Mouse (Mus musculus): Measurements from ENCODE around the gene Scaf4. TPM values are rescaled to one million over a fixed set of nuclear protein-coding genes. Genes with fewer than 3 reads are reported as not detected.

Gene Scaf4
- polyA plus RNA-seq, 1 experiment from 2014 or later = 23.4 TPM

DNA sequence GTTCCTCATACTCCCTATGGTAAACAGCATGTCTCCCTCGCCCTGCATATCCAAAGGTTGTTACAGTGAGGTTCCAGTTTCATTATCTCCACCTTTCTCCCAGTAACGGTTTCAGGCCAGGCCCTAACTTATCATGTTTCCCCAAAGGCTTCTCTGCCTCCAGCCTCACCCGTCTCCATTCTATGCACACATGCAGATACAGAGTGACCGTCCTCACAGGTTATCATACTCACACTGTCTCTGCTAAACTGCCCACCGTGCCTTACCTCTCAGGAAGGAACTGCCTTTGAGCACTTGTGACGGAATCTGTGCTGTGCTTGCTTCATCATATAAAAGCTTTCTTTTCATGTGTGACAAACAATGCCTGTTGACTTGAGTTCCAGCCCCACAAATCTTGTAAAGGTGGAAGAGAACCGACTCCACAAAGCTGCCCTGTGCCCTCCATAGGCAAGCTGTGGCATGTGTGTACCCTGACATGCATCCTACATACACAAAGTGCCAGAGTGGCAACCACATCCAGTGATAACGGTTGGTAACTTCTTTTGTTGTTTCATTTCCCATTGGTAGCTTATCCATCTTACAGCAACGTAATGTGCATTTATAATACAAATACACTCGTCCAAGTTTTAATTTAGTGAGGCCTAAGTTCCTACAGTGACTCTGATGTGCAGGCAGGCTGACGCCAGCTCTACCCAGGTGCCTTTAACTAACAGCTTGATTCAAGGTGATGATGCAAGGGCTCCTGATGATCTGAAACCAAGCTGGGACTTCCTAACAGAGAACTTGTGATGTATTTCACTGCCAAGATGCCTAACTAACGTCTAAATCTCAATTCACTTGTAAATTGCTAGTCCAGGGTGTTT is 70.6 kb downstream of the Scaf4 start:
- Histone ChIP-seq H3K4me3 (no peak overlapping the region), H3K9ac (no peak overlapping the region), H3K27me3 (no peaks in the 10 kb centered on the region), H3K36me3 (no peaks in the 10 kb centered on the region), H3K27ac (no peak overlapping the region), H3K9me3 (no peaks in the 10 kb centered on the region), H3K4me2 (no peak overlapping the region), H3K4me1 (0 out of 2 replicates have a peak, but pooled peaks cover 3% of the 10 kb centered on the region)
- 74% methylated on average over 12 of the region's 12 CpGs for WGBS
- ATAC-seq (ENCODE audit: insufficient number of reproducible peaks, low FRiP score, low TSS enrichment, low read depth) = no peak

- Histone ChIP-seq H3K9me3 (no peaks in the 10 kb centered on the region), H3K27ac (no peak overlapping the region), H3K36me3 (no peaks in the 10 kb centered on the region), H3K27me3 (no peaks in the 10 kb centered on the region), H3K4me1 (0 out of 2 replicates have a peak, but pooled peaks cover 3% of the 10 kb centered on the region), H3K9ac (no peak overlapping the region), H3K4me2 (no peak overlapping the region), H3K4me3 (no peak overlapping the region)
- WGBS = 77% methylated on average over 8 of the region's 8 CpGs
- ATAC-seq (ENCODE audit: insufficient number of reproducible peaks, low FRiP score, low TSS enrichment, low read depth) = no peak
Measured at GRCm38 (mm10) chr16:90211767-90212166, 72.5 kb downstream of the Scaf4 start.

GRCm38 (mm10) chr16:90210717-90211116 is 73.6 kb downstream of the Scaf4 start:
- H3K27me3 ChIP-seq = no peaks in the 10 kb centered on the region
- H3K27ac ChIP-seq = no peak overlapping the region
- H3K4me2 ChIP-seq = no peak overlapping the region
- H3K4me3 ChIP-seq = no peak overlapping the region
- ATAC-seq (ENCODE audit: insufficient number of reproducible peaks, low FRiP score, low TSS enrichment, low read depth) = no peak
- H3K9ac ChIP-seq = no peak overlapping the region
- no peaks in the 10 kb centered on the region for H3K9me3 ChIP-seq
- H3K36me3 ChIP-seq = no peaks in the 10 kb centered on the region
- WGBS = 77% methylated on average over 10 of the region's 10 CpGs
- H3K4me1 ChIP-seq = 0 out of 2 replicates have a peak, but pooled peaks cover 3% of the 10 kb centered on the region

- ATAC-seq (ENCODE audit: insufficient number of reproducible peaks, low FRiP score, low TSS enrichment, low read depth) = no peak
- Histone ChIP-seq H3K4me3 (no peak overlapping the region), H3K4me2 (no peak overlapping the region), H3K27me3 (no peaks in the 10 kb centered on the region), H3K27ac (no peak overlapping the region), H3K9me3 (no peaks in the 10 kb centered on the region), H3K36me3 (no peaks in the 10 kb centered on the region), H3K9ac (no peak overlapping the region), H3K4me1 (0 out of 2 replicates have a peak, but pooled peaks cover 3% of the 10 kb centered on the region)
- WGBS = 73% methylated on average over 3 of the region's 3 CpGs
Measured at GRCm38 (mm10) chr16:90208996-90209395, 75.3 kb downstream of the Scaf4 start.

- Histone ChIP-seq H3K36me3 (no peaks in the 10 kb centered on the region), H3K27ac (no peak overlapping the region), H3K9me3 (no peaks in the 10 kb centered on the region), H3K9ac (no peak overlapping the region), H3K4me1 (peaks cover 5% of the 10 kb centered on the region; the same call in 1 of the 2 replicates), H3K27me3 (no peaks in the 10 kb centered on the region), H3K4me2 (no peak overlapping the region), H3K4me3 (no peak overlapping the region)
- ATAC-seq (ENCODE audit: insufficient number of reproducible peaks, low FRiP score, low TSS enrichment, low read depth) = no peak
- 88% methylated on average over 2 of the region's 2 CpGs for WGBS
Measured at GRCm38 (mm10) chr16:90204868-90205267, 79.4 kb downstream of the Scaf4 start.

GRCm38 (mm10) chr16:90203226-90203962 is 80.9 kb downstream of the Scaf4 start:
- Histone ChIP-seq H3K27ac (no peak overlapping the region), H3K4me2 (no peak overlapping the region), H3K36me3 (no peaks in the 10 kb centered on the region), H3K9ac (no peak overlapping the region), H3K9me3 (no peaks in the 10 kb centered on the region), H3K4me1 (peaks cover 5% of the 10 kb centered on the region; the same call in 1 of the 2 replicates), H3K27me3 (no peaks in the 10 kb centered on the region), H3K4me3 (no peak overlapping the region)
- no peak for ATAC-seq (ENCODE audit: insufficient number of reproducible peaks, low FRiP score, low TSS enrichment, low read depth)
- 70% methylated on average over 6 of the region's 6 CpGs for WGBS

DNA sequence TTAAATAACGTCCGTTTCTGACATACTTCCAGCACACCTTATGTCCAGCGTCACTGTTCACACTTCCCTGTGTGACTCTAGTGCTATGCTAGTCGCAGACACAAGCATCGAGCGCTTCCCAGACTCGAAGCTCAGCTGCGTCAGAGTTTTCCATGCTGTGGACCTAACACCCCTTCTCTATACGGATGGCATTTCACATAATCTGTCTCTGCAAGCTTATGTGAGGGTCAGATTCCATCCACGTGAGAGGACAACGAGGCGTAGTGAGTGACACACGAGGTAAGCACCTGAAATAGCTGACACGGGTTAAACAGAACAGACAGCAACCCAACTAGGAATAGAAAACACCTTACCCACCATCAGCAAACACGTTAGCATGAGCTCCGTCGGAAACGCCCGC is 82.2 kb downstream of the Scaf4 start:
- Histone ChIP-seq H3K9ac (no peak overlapping the region), H3K4me2 (no peak overlapping the region), H3K27ac (no peak overlapping the region), H3K27me3 (no peaks in the 10 kb centered on the region), H3K36me3 (no peaks in the 10 kb centered on the region), H3K4me1 (peaks cover 13% of the 10 kb centered on the region), H3K4me3 (no peak overlapping the region), H3K9me3 (no peaks in the 10 kb centered on the region)
- ATAC-seq (ENCODE audit: insufficient number of reproducible peaks, low FRiP score, low TSS enrichment, low read depth) = no peak
- WGBS = 62% methylated on average over 19 of the region's 19 CpGs

DNA sequence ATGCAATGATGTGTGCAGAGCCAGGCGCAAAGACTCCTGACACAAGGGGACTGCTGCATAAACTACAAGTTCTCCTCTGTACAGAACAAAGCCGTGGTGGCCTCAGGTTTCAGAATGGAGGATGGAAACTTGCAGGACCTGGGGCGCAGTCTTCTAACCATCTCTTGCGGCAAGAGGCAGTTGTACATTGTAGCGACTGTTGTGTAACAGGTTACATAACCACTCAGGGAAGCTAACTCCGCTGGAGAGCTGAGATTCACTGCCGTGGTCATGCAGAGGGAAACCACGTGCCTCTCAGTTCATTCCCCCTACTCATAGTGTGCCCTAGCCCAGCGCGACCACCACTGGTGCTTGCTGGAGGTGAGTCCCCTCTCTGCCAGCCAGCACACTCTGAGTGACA is 85.1 kb downstream of the Scaf4 start:
- no peak for ATAC-seq (ENCODE audit: insufficient number of reproducible peaks, low FRiP score, low TSS enrichment, low read depth)
- no peaks in the 10 kb centered on the region for H3K9me3 ChIP-seq
- H3K9ac ChIP-seq = no peak overlapping the region
- 85% methylated on average over 10 of the region's 10 CpGs for WGBS
- H3K4me3 ChIP-seq = no peak overlapping the region
- H3K36me3 ChIP-seq = no peaks in the 10 kb centered on the region
- peaks cover 13% of the 10 kb centered on the region for H3K4me1 ChIP-seq
- no peaks in the 10 kb centered on the region for H3K27me3 ChIP-seq
- no peak overlapping the region for H3K27ac ChIP-seq
- no peak overlapping the region for H3K4me2 ChIP-seq

DNA sequence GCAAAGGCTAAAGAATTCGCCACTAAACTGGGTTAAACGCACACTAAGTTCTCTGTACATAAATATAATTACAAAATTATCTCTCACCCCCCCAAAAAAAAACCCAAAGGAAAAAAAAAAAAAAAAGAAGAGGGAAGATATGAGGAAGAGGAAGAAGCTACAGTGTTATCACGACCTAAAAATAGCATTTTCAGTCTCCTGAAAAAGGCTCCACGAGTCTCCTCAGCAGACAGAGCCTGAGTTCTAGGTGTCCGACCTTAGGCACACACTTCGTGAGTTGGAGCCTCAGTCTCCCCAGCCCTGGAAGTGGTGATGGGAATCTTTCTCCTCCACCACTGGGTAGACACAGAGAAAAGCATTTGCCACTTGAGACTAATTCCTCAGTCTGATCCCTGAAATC is 85.7 kb downstream of the Scaf4 start:
- peaks cover 13% of the 10 kb centered on the region for H3K4me1 ChIP-seq
- no peaks in the 10 kb centered on the region for H3K36me3 ChIP-seq
- H3K27ac ChIP-seq = no peak overlapping the region
- H3K27me3 ChIP-seq = no peaks in the 10 kb centered on the region
- H3K4me3 ChIP-seq = no peak overlapping the region
- H3K9me3 ChIP-seq = no peaks in the 10 kb centered on the region
- no peak for ATAC-seq (ENCODE audit: insufficient number of reproducible peaks, low FRiP score, low TSS enrichment, low read depth)
- no peak overlapping the region for H3K9ac ChIP-seq
- no peak overlapping the region for H3K4me2 ChIP-seq
- WGBS = 89% methylated on average over 6 of the region's 6 CpGs

DNA sequence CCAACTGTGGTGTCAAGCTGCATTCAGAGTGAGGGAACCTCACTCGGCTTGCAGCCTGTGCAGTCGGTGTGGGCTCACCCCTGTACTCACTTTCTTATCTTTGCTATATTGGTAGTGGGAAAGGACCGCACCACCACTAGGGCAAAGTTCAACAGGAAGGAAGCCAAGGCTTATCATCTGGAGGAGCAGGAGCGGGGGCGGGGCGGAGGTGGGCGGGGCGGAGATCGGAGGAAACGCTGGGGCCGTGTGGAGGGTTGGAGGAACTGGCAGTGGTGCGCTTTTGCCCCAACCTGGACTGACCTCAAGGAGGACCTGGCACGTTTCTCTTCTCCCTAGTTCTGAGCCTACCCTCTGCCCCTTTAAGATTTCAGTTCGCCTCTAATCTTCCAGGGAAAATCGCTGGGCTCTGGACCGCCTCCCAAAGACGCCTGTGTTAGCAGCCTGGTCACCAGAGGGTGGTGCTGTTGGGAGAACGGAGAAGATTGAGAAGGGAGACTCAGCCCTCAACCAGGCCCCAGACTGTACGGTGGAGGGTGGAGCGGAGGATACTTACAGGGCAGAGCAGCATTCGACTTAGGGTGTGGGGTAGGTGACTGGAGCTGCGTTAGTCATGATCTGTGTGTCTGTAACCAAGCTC is 86.8 kb downstream of the Scaf4 start:
- Histone ChIP-seq H3K4me3 (peak overlapping the region; percentile 40), H3K9ac (no peak overlapping the region), H3K4me1 (peaks cover 10% of the 10 kb centered on the region), H3K4me2 (peak overlapping the region; percentile 47), H3K27ac (peak overlapping the region; percentile 54; the same call in 1 of the 2 replicates), H3K9me3 (no peaks in the 10 kb centered on the region), H3K36me3 (no peaks in the 10 kb centered on the region), H3K27me3 (no peaks in the 10 kb centered on the region)
- WGBS = 2% methylated on average over 22 of the region's 22 CpGs
- peak; percentile 84 for ATAC-seq (ENCODE audit: insufficient number of reproducible peaks, low FRiP score, low TSS enrichment, low read depth)

GRCm38 (mm10) chr16:90196688-90197240 is 87.5 kb downstream of the Scaf4 start:
- peaks cover 8% of the 10 kb centered on the region for H3K4me1 ChIP-seq
- ATAC-seq (ENCODE audit: insufficient number of reproducible peaks, low FRiP score, low TSS enrichment, low read depth) = no peak
- H3K27ac ChIP-seq = no peak overlapping the region
- no peaks in the 10 kb centered on the region for H3K9me3 ChIP-seq
- H3K4me3 ChIP-seq = no peak overlapping the region
- no peaks in the 10 kb centered on the region for H3K36me3 ChIP-seq
- no peaks in the 10 kb centered on the region for H3K27me3 ChIP-seq
- H3K4me2 ChIP-seq = peak overlapping the region; percentile 47; the same call in 1 of the 2 replicates
- 81% methylated on average over 7 of the region's 7 CpGs for WGBS
- no peak overlapping the region for H3K9ac ChIP-seq
